Mouse (Mus musculus) liver, embryonic 14.5 days (tissue): ENCODE data around the gene Adamts18.

ENCODE experiments used
- CTCF ChIP-seq: IDR thresholded peaks from 2 replicates; pipeline ENCODE4 v1.5.1; 2016; ENCODE audit warnings: antibody characterized with exemption, low read depth, control low read depth
- EP300 ChIP-seq: IDR thresholded peaks from 2 replicates; pipeline ENCODE4 v1.6.1; 2016; ENCODE audit warnings: antibody characterized with exemption, low read depth

DNA sequence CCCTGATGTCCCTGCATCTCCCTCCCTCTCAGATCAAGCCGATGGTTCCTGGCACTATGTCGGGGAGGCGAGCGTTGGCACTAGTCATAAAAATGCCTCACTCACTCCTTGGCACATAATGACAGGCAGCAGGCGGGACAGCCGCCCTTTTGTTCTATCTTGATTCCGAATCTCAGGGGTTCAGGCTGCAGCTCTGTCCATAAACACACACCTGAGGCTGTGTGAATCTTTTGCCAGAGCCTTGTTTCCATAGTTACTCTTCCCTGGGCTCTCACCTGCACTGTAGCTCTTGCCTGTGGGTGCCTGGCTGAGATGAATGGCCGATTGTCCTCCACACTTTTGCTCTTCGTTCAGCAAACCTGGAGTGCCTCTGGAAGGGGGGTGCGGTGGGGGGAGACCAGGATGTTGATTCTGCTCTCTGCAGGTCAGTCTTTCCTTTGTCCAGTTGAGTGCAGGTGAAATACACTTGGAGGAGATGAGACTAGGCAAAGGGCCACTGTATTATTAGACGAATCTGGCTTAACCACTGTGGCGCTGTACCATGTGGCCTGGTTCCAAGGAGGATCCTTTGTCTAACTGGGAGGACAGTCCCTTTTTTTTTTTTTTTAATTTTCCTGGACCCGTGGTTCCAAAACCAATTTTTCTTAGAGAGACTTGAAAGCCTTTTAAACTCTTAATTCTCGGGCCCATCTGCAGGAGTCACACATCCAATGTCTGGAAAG lies 156.8 kb downstream of the Adamts18 start:
- no peak for TF ChIP-seq CTCF
- no peak for TF ChIP-seq EP300
